Mouse (Mus musculus) hindbrain, embryonic 14.5 days (tissue): Measurements from ENCODE around the gene Mfsd10. TPM values are rescaled to one million over a fixed set of nuclear protein-coding genes. Genes with fewer than 3 reads are reported as not detected.

Source experiments
- ATAC-seq: fragments of 200-750 bp; cut with Nextera tagmentation; 2 replicates; pipeline ENCODE4 v1.8.0; 2017; ENCODE audit warnings: moderate number of reproducible peaks, mild to moderate bottlenecking, moderate TSS enrichment, moderate library complexity; ENCODE audit not compliant: low FRiP score
- DNase-seq: peaks from one replicate; pipeline ENCODE4 v3.0.0-alpha.2; 2015; ENCODE audit warnings: low spot score
- H3K27ac ChIP-seq: fragments of 300-500 bp; sonication (generic); 2 replicates; pipeline ENCODE4 v1.5.1; 2014; ENCODE audit warnings: mild to moderate bottlenecking, moderate library complexity
- H3K27me3 ChIP-seq: fragments of 300-500 bp; sonication (generic); 2 replicates; pipeline ENCODE4 v1.6.1; 2014; ENCODE audit warnings: mild to moderate bottlenecking, low read length, mixed read lengths; ENCODE audit not compliant: control insufficient read depth, insufficient read depth
- H3K36me3 ChIP-seq: fragments of 300-500 bp; sonication (generic); replicated peaks from 2 replicates; pipeline ENCODE4 v1.6.1; 2014; ENCODE audit not compliant: control insufficient read depth, insufficient read depth
- H3K4me1 ChIP-seq: fragments of 300-500 bp; sonication (generic); replicated peaks from 2 replicates; pipeline ENCODE4 v1.6.1; 2014; ENCODE audit warnings: antibody characterized with exemption, low read length, mixed read lengths; ENCODE audit not compliant: control insufficient read depth, insufficient read depth
- H3K4me2 ChIP-seq: fragments of 300-500 bp; sonication (generic); replicated peaks from 2 replicates; pipeline ENCODE4 v1.6.1; 2014; ENCODE audit warnings: mild to moderate bottlenecking, moderate library complexity
- H3K4me3 ChIP-seq: fragments of 300-500 bp; sonication (generic); replicated peaks from 2 replicates; pipeline ENCODE4 v1.5.1; 2014; ENCODE audit warnings: mild to moderate bottlenecking, low read length
- H3K9ac ChIP-seq: fragments of 300-500 bp; sonication (generic); 2 replicates; pipeline ENCODE4 v1.6.1; 2014
- H3K9me3 ChIP-seq: fragments of 300-500 bp; sonication (generic); 2 replicates; pipeline ENCODE4 v1.6.1; 2016; ENCODE audit warnings: low read length; ENCODE audit not compliant: control insufficient read depth
- WGBS: fragments of 180-500 bp; shearing (Covaris S2); extraction: QIAGEN DNeasy Blood & Tissue Kit; methylation state at CpG from one replicate; pipeline ENCODE4 v1.1.7; 2014; 5-methylcytosine and 5-hydroxymethylcytosine counted together
- polyA plus RNA-seq: library from polyadenylated mRNA; unstranded; fragments of >200 nt; fragmentation: Nextera tagmentation; extraction: Ambion mirVana; gene quantifications from 2 replicates; pipeline ENCODE4 v1.2.1, GENCODE M21; 2014

Gene Mfsd10
- polyA plus RNA-seq, result 70.3 and 93.3 TPM in 2 replicates

- Histone ChIP-seq H3K4me2 (peak within 1 kb of the TSS; percentile 82), H3K27ac (peak within 1 kb of the TSS; percentile 89), H3K36me3 (peaks cover 77% of the 10 kb centered on the region), H3K4me1 (peaks cover 14% of the 10 kb centered on the region), H3K4me3 (peak within 1 kb of the TSS; percentile 47), H3K27me3 (no peaks in the 10 kb centered on the region), H3K9ac (peak within 1 kb of the TSS; percentile 76), H3K9me3 (no peaks in the 10 kb centered on the region)
- under 1% methylated on average over 48 of the region's 48 CpGs for WGBS
- DNase-seq (peak; percentile 80), ATAC-seq (peak; percentile 91)
These were observed at the start of gene Mfsd10 for GRCm38 (mm10) chr5:34636481-34637287. Mfsd10 (minus strand) TSS chr5:34637212.

GRCm38 (mm10) chr5:34670280-34670679 is 33.3 kb upstream of the Mfsd10 start:
- DNase-seq (no peak), ATAC-seq (no peak)
- Histone ChIP-seq H3K9me3 (no peaks in the 10 kb centered on the region), H3K36me3 (no peaks in the 10 kb centered on the region), H3K27me3 (no peaks in the 10 kb centered on the region), H3K4me2 (no peak overlapping the region), H3K4me1 (no peaks in the 10 kb centered on the region), H3K27ac (no peak overlapping the region), H3K9ac (no peak overlapping the region), H3K4me3 (no peak overlapping the region)
- 77% methylated on average over 4 of the region's 4 CpGs for WGBS

- no peaks in the 10 kb centered on the region for H3K4me1 ChIP-seq
- H3K9ac ChIP-seq, result no peak overlapping the region
- DNase-seq (no peak), ATAC-seq (no peak)
- no peaks in the 10 kb centered on the region for H3K27me3 ChIP-seq
- no peaks in the 10 kb centered on the region for H3K36me3 ChIP-seq
- 84% methylated on average over 2 of the region's 2 CpGs for WGBS
- no peak overlapping the region for H3K4me3 ChIP-seq
- no peak overlapping the region for H3K4me2 ChIP-seq
- H3K27ac ChIP-seq, result no peak overlapping the region
- no peaks in the 10 kb centered on the region for H3K9me3 ChIP-seq
These were observed 32.5 kb upstream of the Mfsd10 start for GRCm38 (mm10) chr5:34669493-34669892.

DNA sequence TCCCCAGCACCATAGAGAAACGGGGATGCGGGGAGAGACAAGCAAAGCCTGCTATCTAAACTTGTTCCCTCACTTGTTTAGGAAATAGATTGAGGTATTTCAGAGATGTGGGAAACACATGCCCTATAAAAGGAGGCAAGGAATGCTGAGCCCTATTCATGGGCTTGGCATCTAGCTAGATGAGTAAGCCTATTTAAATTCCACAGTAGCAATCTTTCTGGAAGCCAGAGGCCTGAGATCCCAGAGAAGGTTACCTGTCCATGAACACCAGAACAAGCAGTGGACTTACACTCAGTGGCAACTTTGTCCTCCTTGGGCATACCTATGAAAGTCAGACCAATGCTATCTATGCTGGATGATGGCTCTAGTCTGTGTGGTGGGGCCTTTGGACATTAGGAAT is 26.2 kb upstream of the Mfsd10 start:
- H3K4me3 ChIP-seq, result no peak overlapping the region
- ATAC-seq (no peak), DNase-seq (no peak)
- WGBS, result 94% methylated on average over 2 of the region's 2 CpGs
- H3K4me1 ChIP-seq, result peaks cover 8% of the 10 kb centered on the region
- no peaks in the 10 kb centered on the region for H3K27me3 ChIP-seq
- H3K36me3 ChIP-seq, result no peaks in the 10 kb centered on the region
- no peaks in the 10 kb centered on the region for H3K9me3 ChIP-seq
- H3K27ac ChIP-seq, result no peak overlapping the region
- H3K4me2 ChIP-seq, result no peak overlapping the region
- H3K9ac ChIP-seq, result no peak overlapping the region

- WGBS, result 81% methylated on average over 4 of the region's 4 CpGs
- H3K36me3 ChIP-seq, result peaks cover 7% of the 10 kb centered on the region; the same call in 1 of the 2 replicates
- DNase-seq (no peak), ATAC-seq (no peak)
- H3K9me3 ChIP-seq, result no peaks in the 10 kb centered on the region
- peaks cover 8% of the 10 kb centered on the region for H3K4me1 ChIP-seq
- H3K4me2 ChIP-seq, result no peak overlapping the region
- H3K9ac ChIP-seq, result no peak overlapping the region
- no peak overlapping the region for H3K27ac ChIP-seq
- H3K27me3 ChIP-seq, result no peaks in the 10 kb centered on the region
- H3K4me3 ChIP-seq, result no peak overlapping the region
These were observed 24.9 kb upstream of the Mfsd10 start for GRCm38 (mm10) chr5:34661909-34662308.

DNA sequence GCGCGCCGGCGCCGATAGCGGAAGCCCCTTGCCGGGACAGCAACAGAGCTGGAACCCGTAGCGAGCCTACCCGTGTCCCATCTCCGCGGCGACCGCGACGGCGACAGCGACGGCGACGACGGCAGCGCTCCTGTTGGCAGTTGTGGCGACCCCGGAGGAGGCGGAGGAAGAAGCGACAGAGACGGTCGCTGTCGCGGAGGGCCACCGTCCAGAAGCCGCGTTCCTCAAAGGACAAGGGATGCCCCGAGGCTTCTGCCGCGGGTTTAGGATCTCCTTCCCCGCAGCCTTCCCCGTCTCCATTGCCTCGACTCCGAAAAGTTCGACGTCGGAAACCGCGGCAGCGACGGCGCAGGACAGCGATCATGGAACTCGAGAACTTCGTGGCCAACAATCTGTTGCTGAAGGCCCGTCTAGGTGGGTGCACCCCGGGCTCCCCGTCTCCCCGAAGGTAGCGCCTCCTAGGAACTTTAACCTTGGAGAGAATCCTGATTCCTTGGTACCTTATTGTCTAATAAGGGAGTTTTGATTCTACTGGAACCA is 23.6 kb upstream of the Mfsd10 start:
- H3K36me3 ChIP-seq, result peaks cover 18% of the 10 kb centered on the region
- peak overlapping the region; percentile 60 for H3K4me2 ChIP-seq
- no peaks in the 10 kb centered on the region for H3K9me3 ChIP-seq
- H3K27me3 ChIP-seq, result no peaks in the 10 kb centered on the region
- peak overlapping the region; percentile 79 for H3K27ac ChIP-seq
- DNase-seq, result peak; percentile 44
- no peak; the same call in 1 of the 2 replicates for ATAC-seq
- H3K4me3 ChIP-seq, result peak overlapping the region; percentile 63
- WGBS, result under 1% methylated on average over 57 of the region's 57 CpGs
- H3K9ac ChIP-seq, result peak overlapping the region; percentile 55
- peaks cover 8% of the 10 kb centered on the region for H3K4me1 ChIP-seq

DNA sequence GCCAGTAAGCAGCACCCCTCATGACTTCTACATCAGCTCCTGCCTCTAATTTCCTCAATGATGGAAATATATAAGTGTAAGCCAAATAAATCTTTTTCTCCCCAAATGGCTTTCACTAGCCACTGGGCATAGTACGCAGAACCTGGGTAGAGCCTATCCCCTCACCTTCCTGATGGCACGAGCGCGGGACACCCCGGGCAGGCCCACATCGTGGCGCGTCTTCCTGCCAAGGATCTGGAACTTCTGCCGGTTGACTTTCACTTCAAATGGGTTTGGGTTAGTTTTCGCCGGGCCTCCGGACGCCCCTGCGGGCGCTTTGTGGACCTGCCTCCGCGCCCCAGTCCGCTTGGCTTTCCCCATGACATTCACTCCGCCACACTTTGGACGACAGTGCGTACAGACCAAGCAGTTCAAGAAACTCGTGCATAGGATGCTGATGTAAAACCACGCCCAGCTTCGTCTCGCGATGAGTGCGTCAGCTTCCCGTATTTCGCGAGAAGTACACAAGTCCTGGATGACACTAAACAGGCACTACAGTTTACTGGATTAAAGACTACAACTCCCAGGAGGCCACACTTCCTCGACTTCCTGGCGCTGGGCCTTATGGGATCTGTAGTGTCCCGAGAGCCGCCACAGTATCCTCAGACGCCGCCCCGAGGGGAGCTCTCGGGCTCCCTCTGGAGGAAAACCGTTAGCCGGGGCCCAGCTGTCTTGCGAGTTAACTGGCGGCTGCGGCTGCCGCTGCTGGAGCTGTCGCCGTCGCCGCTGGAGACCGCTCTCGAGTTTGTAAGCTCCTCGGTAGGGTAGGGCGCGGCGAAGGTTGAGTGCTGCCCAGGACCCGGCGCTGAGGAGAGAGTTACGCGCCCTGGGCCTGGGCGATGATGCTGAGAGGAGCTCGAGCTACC is 22.9 kb upstream of the Mfsd10 start, which contains the start of the genes Nop14 and Grk4:
TSS of gene Nop14 (minus strand) at position 463 of the 905 bp plus-strand sequence.
TSS of gene Grk4 (plus strand) at position 694 of the 905 bp plus-strand sequence.
- Histone ChIP-seq H3K27me3 (no peaks in the 10 kb centered on the region), H3K4me2 (peak within 1 kb of the TSS; percentile 76), H3K4me1 (peaks cover 8% of the 10 kb centered on the region), H3K27ac (peak within 1 kb of the TSS; percentile 79), H3K4me3 (peak within 1 kb of the TSS; percentile 63), H3K9ac (peak within 1 kb of the TSS; percentile 64), H3K36me3 (peaks cover 25% of the 10 kb centered on the region), H3K9me3 (no peaks in the 10 kb centered on the region)
- ATAC-seq (peak; percentile 100), DNase-seq (peak; percentile 100)
- 0% methylated on average over 60 of the region's 60 CpGs for WGBS

GRCm38 (mm10) chr5:34657556-34657955 is 20.5 kb upstream of the Mfsd10 start:
- no peak for DNase-seq
- no peaks in the 10 kb centered on the region for H3K27me3 ChIP-seq
- WGBS, result 96% methylated on average over 8 of the region's 8 CpGs
- H3K4me3 ChIP-seq, result no peak overlapping the region
- H3K9me3 ChIP-seq, result no peaks in the 10 kb centered on the region
- H3K27ac ChIP-seq, result no peak overlapping the region
- no peak overlapping the region for H3K9ac ChIP-seq
- H3K4me2 ChIP-seq, result no peak overlapping the region
- no peak for ATAC-seq
- H3K36me3 ChIP-seq, result peaks cover 49% of the 10 kb centered on the region
- peaks cover 8% of the 10 kb centered on the region for H3K4me1 ChIP-seq

GRCm38 (mm10) chr5:34654881-34655280 is 17.9 kb upstream of the Mfsd10 start:
- DNase-seq (no peak), ATAC-seq (no peak)
- Histone ChIP-seq H3K36me3 (peaks cover 75% of the 10 kb centered on the region), H3K4me2 (no peak overlapping the region), H3K9ac (no peak overlapping the region), H3K4me1 (peaks cover 8% of the 10 kb centered on the region), H3K27me3 (no peaks in the 10 kb centered on the region), H3K9me3 (no peaks in the 10 kb centered on the region), H3K4me3 (no peak overlapping the region), H3K27ac (no peak overlapping the region)
- WGBS, result 87% methylated on average over 9 of the region's 9 CpGs
